Mouse (Mus musculus) kidney, adult 2 months (tissue): ENCODE measurements at regions not wholly inside any gene's neighbourhood (a gene's known extent, or its start where the extent isn't known, plus 50 kb on each side); places are given as distances from the start of the nearest gene placed in this dataset.

Experiments
- CTCF ChIP-seq: fragments of 200-500 bp; conservative IDR thresholded peaks from 2 replicates; pipeline ENCODE4 v1.5.1; 2011; ENCODE audit warnings: low read depth, mild to moderate bottlenecking, control low read depth, low read length, moderate library complexity, mixed read lengths; ENCODE audit not compliant: insufficient read depth, insufficient read length
- POLR2A ChIP-seq: fragments of 200-500 bp; IDR thresholded peaks from one replicate; pipeline ENCODE4 v1.6.1; 2011; ENCODE audit warnings: low read depth, low read length, control low read depth

GRCm38 (mm10) chr1:128687236-128687927 is 95.3 kb upstream of the Cxcr4 start:
- no peak for TF ChIP-seq CTCF
- TF ChIP-seq POLR2A = no peak
